Mouse (Mus musculus): ENCODE measurements at regions not wholly inside any gene's neighbourhood (a gene's known extent, or its start where the extent isn't known, plus 50 kb on each side); places are given as distances from the start of the nearest gene placed in this dataset.

GRCm38 (mm10) chr12:43813559-43813958 lies 396.6 kb downstream of the Dnajb9 start:
- no peak for TF ChIP-seq CTCF (IDR thresholded peaks at IDR 0.05; ENCODE audit: low read depth, low read length)
- no peak for TF ChIP-seq GATA1 (IDR thresholded peaks at IDR 0.05; ENCODE audit: borderline replicate concordance, low read length)
- no peak for TF ChIP-seq POLR2AphosphoS5 (IDR thresholded peaks at IDR 0.05; ENCODE audit: insufficient replicate concordance, low read depth, low read length)
